Mouse (Mus musculus): Measurements from ENCODE around the gene Nfix. TPM values are rescaled to one million over a fixed set of nuclear protein-coding genes. Genes with fewer than 3 reads are reported as not detected.

Nfix gene
- polyA plus RNA-seq, 2 experiments from 2014 or later, result 2.0 to 2.2 TPM

GRCm38 (mm10) chr8:84712759-84713120 is 87.4 kb downstream of the Nfix start:
- no peak for ATAC-seq

GRCm38 (mm10) chr8:84711933-84712758 is 88.0 kb downstream of the Nfix start:
- no peak for ATAC-seq

- ATAC-seq, result no peak
Observed at GRCm38 (mm10) chr8:84711312-84711711, 88.8 kb downstream of the Nfix start.

GRCm38 (mm10) chr8:84709931-84710330 is 90.2 kb downstream of the Nfix start:
- ATAC-seq, result no peak

- peak; percentile 59 for ATAC-seq
Observed at GRCm38 (mm10) chr8:84708774-84709475, 91.2 kb downstream of the Nfix start.

GRCm38 (mm10) chr8:84708071-84708541 is 92.0 kb downstream of the Nfix start:
- ATAC-seq, result no peak

- ATAC-seq, result no peak
Observed at GRCm38 (mm10) chr8:84707267-84707883, 92.8 kb downstream of the Nfix start.

- no peak for ATAC-seq
Observed at GRCm38 (mm10) chr8:84706610-84707266, 93.4 kb downstream of the Nfix start.

- ATAC-seq, result no peak
Observed at GRCm38 (mm10) chr8:84705960-84706359, 94.2 kb downstream of the Nfix start.

- no peak for ATAC-seq
Observed at GRCm38 (mm10) chr8:84704867-84705831, 95.0 kb downstream of the Nfix start.

GRCm38 (mm10) chr8:84704356-84704755 is 95.8 kb downstream of the Nfix start:
- ATAC-seq, result peak; percentile 55

GRCm38 (mm10) chr8:84703466-84704249 is 96.5 kb downstream of the Nfix start:
- peak; percentile 36 for ATAC-seq

GRCm38 (mm10) chr8:84702963-84703465 is 97.1 kb downstream of the Nfix start:
- ATAC-seq, result no peak

GRCm38 (mm10) chr8:84702561-84702960 is 97.6 kb downstream of the Nfix start:
- no peak for ATAC-seq

GRCm38 (mm10) chr8:84700941-84701911 is 98.9 kb downstream of the Nfix start, which contains the start of gene Lyl1:
Gene Lyl1 (plus strand): TSS chr8:84701457.
- no peak for ATAC-seq

- ATAC-seq, result no peak
Observed at GRCm38 (mm10) chr8:84700526-84700925, 99.6 kb downstream of the Nfix start.

GRCm38 (mm10) chr8:84699861-84700322 is 100.3 kb downstream of the Nfix start:
- ATAC-seq, result peak; percentile 25

- no peak for ATAC-seq
Observed at GRCm38 (mm10) chr8:84698929-84699401, 101.2 kb downstream of the Nfix start.

- ATAC-seq, result no peak
Observed at GRCm38 (mm10) chr8:84698288-84698687, 101.9 kb downstream of the Nfix start.
